Mouse (Mus musculus): ENCODE measurements around the gene Srsf3. TPM values are rescaled to one million over a fixed set of nuclear protein-coding genes. Genes with fewer than 3 reads are reported as not detected.
A peak's percentile ranks its signal among the peaks of the same experiment; 100 is the strongest.

Srsf3 gene
- polyA plus RNA-seq, 1 experiment from 2014 or later, result 513 TPM

DNA sequence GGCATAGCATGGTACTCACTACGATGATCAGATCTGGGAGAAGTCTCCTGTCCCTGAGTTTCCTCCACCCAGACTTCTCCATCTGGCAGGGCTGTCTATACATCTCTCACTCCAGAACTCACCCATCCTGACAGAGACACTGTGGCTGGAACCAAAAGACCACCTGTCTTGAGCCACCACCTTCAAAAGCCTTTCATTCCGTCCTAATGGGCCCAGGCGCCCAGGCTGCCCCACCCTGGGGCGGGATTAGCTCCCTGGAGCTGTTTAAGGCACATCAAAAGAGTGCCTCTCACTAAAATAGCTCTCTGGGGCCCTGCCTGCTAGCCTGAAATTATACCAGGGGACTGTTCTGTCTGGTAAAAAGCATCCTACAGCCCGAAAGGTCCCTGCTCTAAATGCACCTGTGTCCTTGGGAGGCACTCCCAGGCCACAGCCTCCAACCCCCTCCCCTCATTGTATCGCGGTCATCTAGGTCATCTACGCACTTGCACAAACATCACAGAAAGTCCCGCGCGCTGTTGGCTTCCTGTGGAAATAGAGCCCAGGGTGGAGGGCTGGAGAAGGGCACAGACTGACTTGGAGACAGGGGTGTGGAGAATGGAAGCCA is 40.4 kb downstream of the Srsf3 start:
- H3K27ac ChIP-seq, result no peak overlapping the region
- no peak overlapping the region for H3K9ac ChIP-seq
- H3K36me3 ChIP-seq, result no peaks in the 10 kb centered on the region
- peak; percentile 26; the same call in 1 of the 2 replicates for ATAC-seq (ENCODE audit: insufficient number of reproducible peaks, low FRiP score, low TSS enrichment, low read depth)
- no peak overlapping the region for H3K4me3 ChIP-seq
- peaks cover 2% of the 10 kb centered on the region; the same call in 1 of the 2 replicates for H3K27me3 ChIP-seq
- no peaks in the 10 kb centered on the region for H3K9me3 ChIP-seq
- peaks cover 12% of the 10 kb centered on the region for H3K4me1 ChIP-seq
- no peak overlapping the region; the same call in 1 of the 2 replicates for H3K4me2 ChIP-seq
- 13% methylated on average over 11 of the region's 11 CpGs for WGBS

DNA sequence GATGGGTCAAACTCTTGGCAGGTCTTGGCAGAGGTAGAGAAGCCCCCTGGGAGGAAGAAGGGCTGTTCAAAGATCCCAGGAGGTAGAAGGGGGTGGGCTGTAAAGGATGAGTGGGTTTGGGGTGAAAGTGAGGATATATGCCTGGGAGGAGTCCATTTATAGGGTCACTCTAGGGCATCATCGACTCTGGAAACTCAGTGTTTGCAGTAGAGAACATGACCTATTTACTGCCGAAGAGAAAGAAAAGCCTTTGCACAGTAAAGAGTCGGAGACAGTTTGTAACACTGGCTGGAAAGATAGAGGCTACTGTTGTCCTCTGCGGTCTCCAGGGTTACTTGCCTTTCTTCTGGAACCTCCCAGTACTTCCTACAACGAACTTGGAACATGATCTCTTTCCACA is 40.9 kb downstream of the Srsf3 start:
- H3K9ac ChIP-seq, result no peak overlapping the region
- H3K27ac ChIP-seq, result no peak overlapping the region
- H3K4me1 ChIP-seq, result peaks cover 15% of the 10 kb centered on the region
- WGBS, result 36% methylated on average over 5 of the region's 5 CpGs
- ATAC-seq (ENCODE audit: insufficient number of reproducible peaks, low FRiP score, low TSS enrichment, low read depth), result no peak
- peaks cover 2% of the 10 kb centered on the region; the same call in 1 of the 2 replicates for H3K27me3 ChIP-seq
- H3K36me3 ChIP-seq, result no peaks in the 10 kb centered on the region
- no peaks in the 10 kb centered on the region for H3K9me3 ChIP-seq
- H3K4me3 ChIP-seq, result no peak overlapping the region
- H3K4me2 ChIP-seq, result no peak overlapping the region; the same call in 1 of the 2 replicates

DNA sequence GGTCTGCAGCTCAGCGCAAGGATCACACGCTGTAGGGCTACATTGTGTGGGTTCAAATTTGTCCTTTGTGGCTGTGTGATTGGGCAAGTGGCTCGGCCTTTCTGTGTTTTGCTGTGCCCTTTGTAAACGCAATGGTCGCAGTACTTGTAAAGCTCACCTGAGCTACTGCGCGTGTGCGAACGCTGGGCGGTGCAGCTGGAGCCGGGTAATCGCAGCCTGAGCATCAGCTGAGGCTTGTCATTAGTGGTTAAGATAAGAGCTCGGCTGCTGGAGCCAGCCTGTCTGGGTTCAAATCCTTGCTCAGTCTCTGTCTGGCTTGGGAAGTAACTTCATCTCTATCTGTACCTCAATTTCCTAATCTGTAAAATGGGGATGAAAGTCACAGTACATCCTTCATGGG is 41.7 kb downstream of the Srsf3 start:
- Histone ChIP-seq H3K27ac (no peak overlapping the region), H3K36me3 (no peaks in the 10 kb centered on the region), H3K27me3 (peaks cover 2% of the 10 kb centered on the region; the same call in 1 of the 2 replicates), H3K4me2 (no peak overlapping the region), H3K4me1 (peaks cover 23% of the 10 kb centered on the region), H3K9ac (no peak overlapping the region), H3K9me3 (no peaks in the 10 kb centered on the region), H3K4me3 (no peak overlapping the region)
- 80% methylated on average over 13 of the region's 13 CpGs for WGBS
- ATAC-seq (ENCODE audit: insufficient number of reproducible peaks, low FRiP score, low TSS enrichment, low read depth), result no peak

DNA sequence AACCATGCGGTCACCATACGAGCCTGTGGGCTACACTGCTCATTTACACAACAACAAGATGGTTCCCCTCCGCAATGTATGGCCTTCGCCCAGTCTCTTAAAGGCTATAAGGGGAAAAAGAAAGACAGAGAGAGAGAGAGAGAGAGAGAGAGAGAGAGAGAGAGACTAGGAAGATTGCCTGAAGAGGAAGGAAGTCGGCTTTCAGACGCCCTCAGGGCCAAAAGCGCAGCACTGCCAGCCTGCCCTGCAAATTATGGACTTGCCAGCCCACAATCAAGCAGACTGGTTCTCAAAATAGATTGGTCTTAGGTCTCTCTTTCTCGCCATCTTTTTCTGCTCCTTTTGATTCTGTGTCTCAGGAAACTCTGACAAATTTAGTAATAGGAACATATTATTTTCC is 43.8 kb downstream of the Srsf3 start:
- ATAC-seq (ENCODE audit: insufficient number of reproducible peaks, low FRiP score, low TSS enrichment, low read depth), result no peak
- Histone ChIP-seq H3K4me1 (peaks cover 29% of the 10 kb centered on the region), H3K27me3 (peaks cover 8% of the 10 kb centered on the region), H3K9ac (no peak overlapping the region), H3K4me3 (no peak overlapping the region), H3K9me3 (no peaks in the 10 kb centered on the region), H3K27ac (no peak overlapping the region), H3K4me2 (no peak overlapping the region), H3K36me3 (no peaks in the 10 kb centered on the region)
- 83% methylated on average over 8 of the region's 8 CpGs for WGBS

DNA sequence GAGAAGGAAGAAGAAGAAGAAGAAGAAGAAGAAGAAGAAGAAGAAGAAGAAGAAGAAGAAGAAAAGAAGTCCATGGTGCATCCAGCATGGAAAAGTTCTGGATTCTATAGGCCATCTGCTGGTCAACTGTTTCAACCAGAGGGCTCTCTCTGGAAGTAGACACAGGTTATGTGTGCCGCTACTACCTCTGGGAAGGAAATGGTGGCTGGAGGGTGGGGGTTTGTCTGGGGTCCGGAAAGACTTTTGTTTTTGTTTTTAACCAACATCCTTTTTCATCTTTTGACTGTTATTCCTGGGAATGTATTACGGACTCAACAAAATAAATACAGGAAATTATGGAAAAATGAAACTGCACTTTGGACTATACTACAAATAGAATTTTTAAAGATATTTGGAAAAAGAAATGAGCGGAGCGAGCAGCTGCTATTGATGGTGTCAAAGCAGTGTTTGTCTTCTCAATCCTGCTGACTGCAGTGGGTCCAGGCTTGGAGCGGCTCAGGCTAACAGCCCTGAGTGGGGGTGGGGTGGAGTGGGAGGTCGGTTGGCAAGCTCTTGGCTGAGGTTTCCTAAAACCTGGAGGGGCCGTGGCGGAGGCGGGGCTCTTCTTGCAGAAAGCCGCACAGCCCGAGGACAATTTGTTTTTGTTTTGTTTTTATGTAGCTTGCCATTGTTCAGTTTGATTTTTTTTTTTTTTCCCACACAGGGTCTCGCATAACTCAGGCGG is 45.5 kb downstream of the Srsf3 start:
- Histone ChIP-seq H3K9me3 (no peaks in the 10 kb centered on the region), H3K4me1 (peaks cover 34% of the 10 kb centered on the region), H3K27me3 (peaks cover 18% of the 10 kb centered on the region), H3K9ac (no peak overlapping the region), H3K4me2 (peak overlapping the region; percentile 43), H3K4me3 (peak overlapping the region; percentile 27), H3K36me3 (no peaks in the 10 kb centered on the region), H3K27ac (peak overlapping the region; percentile 60)
- WGBS, result 18% methylated on average over 14 of the region's 14 CpGs
- ATAC-seq (ENCODE audit: insufficient number of reproducible peaks, low FRiP score, low TSS enrichment, low read depth), result no peak

DNA sequence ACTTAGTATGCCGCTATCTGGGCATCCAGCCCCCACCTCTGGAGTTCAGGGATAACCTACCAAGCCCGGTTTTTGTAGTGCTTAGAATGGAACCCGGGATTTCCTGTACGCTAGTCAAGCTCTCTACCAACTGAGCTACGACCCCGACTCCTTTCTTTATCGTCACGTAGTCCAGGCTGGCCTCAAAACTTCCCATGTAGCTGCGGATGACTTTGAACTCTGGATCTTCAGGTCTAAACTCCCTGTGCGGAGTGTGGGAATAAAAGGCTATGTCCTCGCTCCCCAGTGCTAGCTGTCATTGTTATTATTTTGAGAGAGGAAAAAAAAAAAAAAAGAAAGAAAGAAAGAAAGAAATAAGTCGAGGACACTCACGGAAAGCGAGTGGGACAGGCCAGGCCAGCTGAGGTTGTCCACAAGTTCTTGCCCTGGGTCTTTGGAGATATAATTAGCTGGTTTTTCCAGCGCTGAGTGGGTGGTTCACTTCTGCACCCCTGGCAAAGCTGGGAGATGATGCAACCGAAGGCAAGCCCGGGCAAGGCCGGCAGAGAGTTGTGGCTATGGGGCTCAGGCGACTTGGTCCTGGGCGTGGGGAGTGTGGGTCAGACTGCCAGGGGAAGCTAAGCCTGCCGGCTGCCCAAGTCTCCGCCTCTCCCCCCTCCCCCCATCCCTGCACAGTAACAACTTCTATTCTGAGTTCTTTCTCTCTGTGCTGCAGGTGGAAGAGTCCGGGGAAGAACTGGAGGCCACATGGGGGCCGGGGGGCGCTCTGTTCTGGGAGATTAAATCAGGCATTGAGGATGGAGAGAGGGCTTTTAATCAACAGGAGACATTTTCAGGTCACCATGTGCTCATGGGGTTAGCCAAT is 46.3 kb downstream of the Srsf3 start:
- no peaks in the 10 kb centered on the region for H3K36me3 ChIP-seq
- H3K9ac ChIP-seq, result no peak overlapping the region
- peak overlapping the region; percentile 60 for H3K27ac ChIP-seq
- H3K4me3 ChIP-seq, result peak overlapping the region; percentile 27
- H3K27me3 ChIP-seq, result peaks cover 18% of the 10 kb centered on the region
- no peak for ATAC-seq (ENCODE audit: insufficient number of reproducible peaks, low FRiP score, low TSS enrichment, low read depth)
- H3K9me3 ChIP-seq, result no peaks in the 10 kb centered on the region
- H3K4me2 ChIP-seq, result peak overlapping the region; percentile 43
- WGBS, result 11% methylated on average over 25 of the region's 25 CpGs
- peaks cover 30% of the 10 kb centered on the region for H3K4me1 ChIP-seq

DNA sequence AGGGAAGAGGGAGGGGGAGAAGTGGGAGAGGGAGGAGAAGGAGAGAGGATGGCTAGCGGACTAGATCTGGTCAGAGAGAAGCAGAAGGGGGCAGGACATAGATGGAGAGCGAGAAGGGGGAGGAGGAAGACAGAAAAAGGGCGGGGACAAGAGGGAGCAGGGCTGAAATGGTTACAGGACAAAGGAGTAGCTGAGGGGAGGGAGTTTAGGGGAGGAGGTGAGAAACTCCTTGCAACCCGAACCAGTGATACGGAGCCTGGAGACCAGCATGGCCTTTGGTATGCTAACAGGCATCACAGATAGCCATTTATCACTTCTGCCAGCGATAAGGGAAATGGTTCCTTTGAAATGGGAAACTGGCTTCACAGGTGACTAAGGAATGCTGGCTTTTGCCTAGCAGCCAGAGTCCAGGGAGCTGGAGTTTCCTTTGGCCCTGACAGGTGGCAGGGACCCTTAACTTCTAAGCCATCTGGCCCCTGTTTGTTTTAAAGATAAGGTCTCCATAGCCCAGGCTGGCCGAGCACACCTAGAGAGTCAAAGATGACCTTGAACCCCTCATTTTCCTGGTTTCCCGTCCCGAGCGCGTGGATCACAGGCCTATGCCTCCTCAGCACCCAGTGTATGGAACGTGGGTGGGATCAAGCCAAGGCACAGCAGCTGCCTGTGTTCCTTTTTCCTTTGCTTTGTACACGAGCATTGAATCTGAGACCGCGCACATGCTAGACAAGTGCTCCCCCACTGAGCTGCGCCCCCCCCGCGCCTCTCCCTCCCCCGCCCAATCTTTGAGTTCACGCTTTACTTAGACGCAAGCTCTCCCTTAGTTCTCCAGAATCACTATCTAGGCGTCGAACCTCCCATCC is 48.6 kb downstream of the Srsf3 start:
- no peaks in the 10 kb centered on the region for H3K36me3 ChIP-seq
- WGBS, result 7% methylated on average over 22 of the region's 23 CpGs
- no peak for ATAC-seq (ENCODE audit: insufficient number of reproducible peaks, low FRiP score, low TSS enrichment, low read depth)
- H3K27ac ChIP-seq, result no peak overlapping the region
- H3K9ac ChIP-seq, result 0 out of 2 replicates have a peak overlapping the region, but pooled peaks have one; percentile 7
- H3K9me3 ChIP-seq, result no peaks in the 10 kb centered on the region
- no peak overlapping the region for H3K4me3 ChIP-seq
- H3K4me1 ChIP-seq, result peaks cover 30% of the 10 kb centered on the region
- peak overlapping the region; percentile 35 for H3K4me2 ChIP-seq
- peaks cover 18% of the 10 kb centered on the region for H3K27me3 ChIP-seq

DNA sequence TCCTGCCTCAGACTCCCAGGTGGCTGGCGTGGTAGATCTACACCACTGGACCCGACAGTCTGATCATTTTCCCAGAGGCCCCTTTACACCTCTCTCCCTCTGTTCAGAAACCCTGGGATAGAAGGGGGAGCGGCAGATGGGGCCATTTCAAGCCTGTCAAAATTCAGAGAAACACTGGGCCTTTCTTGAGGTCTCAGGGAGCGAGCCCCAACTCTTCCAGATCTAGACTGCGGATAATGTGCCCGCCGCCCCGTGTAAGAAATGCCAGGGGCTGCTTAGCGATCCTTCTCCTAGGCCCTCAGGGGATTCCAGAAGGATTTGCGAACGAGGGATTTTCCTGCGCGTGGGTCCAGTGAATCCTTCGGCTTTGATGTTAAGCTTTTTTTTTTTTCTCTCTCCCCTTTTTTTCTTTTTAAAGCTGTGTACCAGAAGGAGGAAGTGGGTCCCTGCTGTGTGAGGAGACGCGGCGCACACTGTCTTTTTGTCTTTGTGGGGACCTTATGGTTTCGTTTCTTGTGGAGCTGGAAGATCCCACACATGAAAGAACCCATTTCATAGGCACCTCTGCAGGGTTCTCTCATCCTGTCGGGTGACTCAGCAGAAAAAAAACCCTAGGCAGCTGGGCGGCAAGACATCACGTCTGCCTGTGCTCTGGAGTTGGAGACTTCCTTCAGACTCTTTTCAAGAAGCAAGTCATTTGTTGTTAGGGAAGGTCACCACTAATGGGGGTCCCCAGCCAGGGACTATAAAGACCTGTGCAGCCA is 49.4 kb downstream of the Srsf3 start:
- H3K9me3 ChIP-seq, result no peaks in the 10 kb centered on the region
- H3K4me2 ChIP-seq, result peak overlapping the region; percentile 35
- peak overlapping the region; percentile 10; the same call in 1 of the 2 replicates for H3K4me3 ChIP-seq
- H3K27me3 ChIP-seq, result peaks cover 18% of the 10 kb centered on the region
- 6% methylated on average over 21 of the region's 21 CpGs for WGBS
- no peak for ATAC-seq (ENCODE audit: insufficient number of reproducible peaks, low FRiP score, low TSS enrichment, low read depth)
- H3K9ac ChIP-seq, result no peak overlapping the region
- H3K27ac ChIP-seq, result peak overlapping the region; percentile 38; the same call in 1 of the 2 replicates
- peaks cover 30% of the 10 kb centered on the region for H3K4me1 ChIP-seq
- H3K36me3 ChIP-seq, result no peaks in the 10 kb centered on the region

DNA sequence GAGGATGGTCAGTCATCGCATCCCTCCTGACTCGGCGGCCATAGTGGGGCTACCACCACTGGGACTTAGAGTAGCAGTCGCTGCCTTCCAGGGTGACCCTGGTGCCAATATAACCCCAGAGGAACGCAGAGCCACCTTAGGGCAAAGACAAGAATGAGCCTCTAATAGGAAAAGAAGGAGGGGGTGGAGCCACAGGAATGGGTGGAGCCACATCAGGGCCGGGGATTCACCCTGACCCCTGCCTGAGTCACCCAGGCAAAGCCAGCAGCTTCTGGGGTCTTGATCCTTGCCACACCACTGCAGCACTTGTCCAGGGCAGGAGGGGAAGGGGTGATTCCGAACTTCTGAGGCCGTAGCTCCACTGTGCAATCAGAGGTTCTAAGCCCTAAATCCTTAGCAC is 51.2 kb downstream of the Srsf3 start:
- WGBS, result 90% methylated on average over 8 of the region's 8 CpGs
- no peak for ATAC-seq (ENCODE audit: insufficient number of reproducible peaks, low FRiP score, low TSS enrichment, low read depth)

DNA sequence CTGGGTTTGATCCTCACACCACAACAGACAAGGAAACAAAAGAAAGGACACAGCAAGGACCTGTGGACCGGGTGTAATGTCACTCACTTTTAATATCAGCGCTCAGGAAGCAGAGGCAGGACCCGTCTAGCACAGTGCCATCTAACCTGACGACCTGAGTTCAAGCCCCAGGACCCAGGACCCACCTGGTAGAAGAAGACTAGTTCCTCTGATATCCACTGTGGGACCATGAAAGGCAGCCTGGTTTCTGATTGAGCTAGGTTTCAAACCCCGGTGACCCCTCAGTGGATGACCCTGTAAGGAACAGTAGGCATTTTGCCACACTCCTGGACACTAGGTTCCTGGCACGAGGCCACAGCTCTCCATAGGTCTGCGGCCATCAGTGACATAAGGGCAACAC is 52.2 kb downstream of the Srsf3 start:
- Histone ChIP-seq H3K4me1 (peaks cover 17% of the 10 kb centered on the region), H3K27ac (no peak overlapping the region), H3K9ac (no peak overlapping the region), H3K4me2 (no peak overlapping the region), H3K36me3 (no peaks in the 10 kb centered on the region), H3K4me3 (no peak overlapping the region), H3K9me3 (no peaks in the 10 kb centered on the region), H3K27me3 (peaks cover 18% of the 10 kb centered on the region)
- 86% methylated on average over 7 of the region's 7 CpGs for WGBS
- ATAC-seq (ENCODE audit: insufficient number of reproducible peaks, low FRiP score, low TSS enrichment, low read depth), result no peak

More for the DNA sequence above, 51.2 kb downstream of the Srsf3 start:
- Histone ChIP-seq H3K4me3 (no peak overlapping the region), H3K4me2 (no peak overlapping the region), H3K36me3 (no peaks in the 10 kb centered on the region), H3K27ac (no peak overlapping the region), H3K9ac (no peak overlapping the region), H3K9me3 (no peaks in the 10 kb centered on the region), H3K4me1 (peaks cover 24% of the 10 kb centered on the region), H3K27me3 (peaks cover 18% of the 10 kb centered on the region)

All from limb, embryonic 15.5 days (tissue).